Mouse (Mus musculus): ENCODE data around the gene Gfi1b. TPM values are rescaled to one million over a fixed set of nuclear protein-coding genes. Genes with fewer than 3 reads are reported as not detected.

Gene Gfi1b
- total RNA-seq, 2 experiments from 2014 or later: not detected

DNA sequence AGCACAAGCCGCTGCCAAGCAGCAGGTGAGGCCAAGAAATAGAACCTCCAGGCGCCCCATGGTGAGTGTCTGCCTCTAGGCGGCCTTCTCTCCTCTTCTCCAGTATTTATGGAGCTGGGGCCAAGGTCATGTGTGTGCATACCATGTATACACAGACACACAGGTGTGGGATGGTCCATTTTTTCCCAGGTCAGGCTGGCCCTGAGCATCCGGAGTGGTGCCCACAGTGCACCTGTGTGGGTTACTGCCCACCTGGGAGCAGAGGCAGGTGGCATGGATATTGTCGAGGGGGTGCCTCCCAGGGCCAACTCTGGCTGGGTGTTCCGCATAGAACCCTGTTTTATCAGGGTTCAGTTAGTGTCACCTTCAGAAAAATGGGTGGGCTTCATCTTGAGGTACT is 58.5 kb downstream of the Gfi1b start, which contains the start of gene Cel:
Gene Cel, minus strand, starts transcription at position 101 of the 400 bp plus-strand sequence.
- no peak for DNase-seq
- intact Hi-C loops (cut with DNase I): no loop called here

Small RNA genes within 50 kb of the gene (microRNA-seq; reads per million reads assigned to microRNA genes)
- gene Gm22824: 0 reads per million in 2 experiments

Other genes with a start within 250 kb of the Gfi1b start
- 1 to 10 TPM; 3.1 to 5.0 TPM for gene Ppp1r26, start 175.2 kb downstream of the Gfi1b start, total RNA-seq (2021)
- gene 1700007K13Rik, start 155.7 kb downstream of the Gfi1b start, total RNA-seq (2021): under 1 TPM in 1 of 2 experiments, not detected in 1; 0.34 TPM
- 10 to 100 TPM; 45.1 to 48.3 TPM for gene Mrps2, start 153.9 kb downstream of the Gfi1b start, total RNA-seq (2021)
- gene Gbgt1, start 125.1 kb downstream of the Gfi1b start, total RNA-seq (2021): 1 to 10 TPM; 2.5 to 2.8 TPM
- 1 to 10 TPM; 1.7 to 2.8 TPM for gene Gm10134, start 115.9 kb downstream of the Gfi1b start, total RNA-seq (2021)
- gene Ralgds, start 108.9 kb downstream of the Gfi1b start, total RNA-seq (2021): 10 to 100 TPM; 20.6 to 26.6 TPM
- not detected for gene Cel, start 58.6 kb downstream of the Gfi1b start, total RNA-seq (2021)
- gene Gtf3c5, start 38.2 kb downstream of the Gfi1b start, total RNA-seq (2021): 10 to 100 TPM; 14.1 to 15.4 TPM
- gene Tsc1, start 19.2 kb upstream of the Gfi1b start, total RNA-seq (2021): 10 to 100 TPM; 16.4 to 19.8 TPM
- gene Spaca9, start 77.7 kb upstream of the Gfi1b start, total RNA-seq (2021): not detected
- gene Ak8, start 78.2 kb upstream of the Gfi1b start, total RNA-seq (2021): not detected
- 10 to 100 TPM; 21.9 to 27.2 TPM for gene Gtf3c4, start 218.4 kb upstream of the Gfi1b start, total RNA-seq (2021)
- 1 to 10 TPM; 3.9 to 5.0 TPM for gene Ddx31, start 218.4 kb upstream of the Gfi1b start, total RNA-seq (2021)